Mouse (Mus musculus) limb, embryonic 14.5 days (tissue): ENCODE measurements at regions not wholly inside any gene's neighbourhood (a gene's known extent, or its start where the extent isn't known, plus 50 kb on each side); places are given as distances from the start of the nearest gene placed in this dataset.

Experiments used
- ATAC-seq: fragments of 200-750 bp; cut with Nextera tagmentation; 2 replicates; pipeline ENCODE4 v1.8.0; 2017; ENCODE audit warnings: low read depth, moderate number of reproducible peaks, moderate TSS enrichment; ENCODE audit not compliant: low FRiP score
- DNase-seq: peaks from one replicate; pipeline ENCODE4 v3.0.0-alpha.2; 2015; ENCODE audit warnings: low spot score
- H3K27ac ChIP-seq: fragments of 300-500 bp; sonication (generic); replicated peaks from 2 replicates; pipeline ENCODE4 v1.5.1; 2014; ENCODE audit warnings: low read depth, mild to moderate bottlenecking, low read length, moderate library complexity, mixed read lengths
- H3K27me3 ChIP-seq: fragments of 300-500 bp; sonication (generic); 2 replicates; pipeline ENCODE4 v1.6.1; 2014; ENCODE audit warnings: low read length, mixed read lengths; ENCODE audit not compliant: control insufficient read depth, insufficient read depth
- H3K36me3 ChIP-seq: fragments of 300-500 bp; sonication (generic); 2 replicates; pipeline ENCODE4 v1.6.1; 2014; ENCODE audit warnings: mild to moderate bottlenecking, low read length, moderate library complexity, mixed read lengths; ENCODE audit not compliant: control insufficient read depth, insufficient read depth
- H3K4me1 ChIP-seq: fragments of 300-500 bp; sonication (generic); 2 replicates; pipeline ENCODE4 v1.6.1; 2014; ENCODE audit warnings: antibody characterized with exemption, low read length, mixed read lengths; ENCODE audit not compliant: control insufficient read depth, insufficient read depth
- H3K4me2 ChIP-seq: fragments of 300-500 bp; sonication (generic); replicated peaks from 2 replicates; pipeline ENCODE4 v1.6.1; 2014; ENCODE audit warnings: low read depth, mild to moderate bottlenecking, low read length, moderate library complexity; ENCODE audit not compliant: severe bottlenecking
- H3K4me3 ChIP-seq: fragments of 300-500 bp; sonication (generic); replicated peaks from 2 replicates; pipeline ENCODE4 v1.5.1; 2014; ENCODE audit warnings: low read length
- H3K9ac ChIP-seq: fragments of 300-500 bp; sonication (generic); 2 replicates; pipeline ENCODE4 v1.6.1; 2014; ENCODE audit warnings: mild to moderate bottlenecking, low read depth, low read length, moderate library complexity; ENCODE audit not compliant: severe bottlenecking
- H3K9me3 ChIP-seq: fragments of 300-500 bp; sonication (generic); 2 replicates; pipeline ENCODE4 v1.6.1; 2016; ENCODE audit warnings: low read length; ENCODE audit not compliant: control insufficient read depth
- POLR2A ChIP-seq: fragments of 200-500 bp; IDR thresholded peaks from 2 replicates; pipeline ENCODE4 v1.8.0; 2012; ENCODE audit warnings: inconsistent platforms, mild to moderate bottlenecking, moderate library complexity, borderline replicate concordance; ENCODE audit not compliant: insufficient read depth, insufficient read length; ENCODE audit errors: extremely low read depth
- WGBS: fragments of 180-500 bp; shearing (Covaris S2); extraction: QIAGEN DNeasy Blood & Tissue Kit; methylation state at CpG from one replicate; pipeline ENCODE4 v1.1.7; 2014; 5-methylcytosine and 5-hydroxymethylcytosine counted together

DNA sequence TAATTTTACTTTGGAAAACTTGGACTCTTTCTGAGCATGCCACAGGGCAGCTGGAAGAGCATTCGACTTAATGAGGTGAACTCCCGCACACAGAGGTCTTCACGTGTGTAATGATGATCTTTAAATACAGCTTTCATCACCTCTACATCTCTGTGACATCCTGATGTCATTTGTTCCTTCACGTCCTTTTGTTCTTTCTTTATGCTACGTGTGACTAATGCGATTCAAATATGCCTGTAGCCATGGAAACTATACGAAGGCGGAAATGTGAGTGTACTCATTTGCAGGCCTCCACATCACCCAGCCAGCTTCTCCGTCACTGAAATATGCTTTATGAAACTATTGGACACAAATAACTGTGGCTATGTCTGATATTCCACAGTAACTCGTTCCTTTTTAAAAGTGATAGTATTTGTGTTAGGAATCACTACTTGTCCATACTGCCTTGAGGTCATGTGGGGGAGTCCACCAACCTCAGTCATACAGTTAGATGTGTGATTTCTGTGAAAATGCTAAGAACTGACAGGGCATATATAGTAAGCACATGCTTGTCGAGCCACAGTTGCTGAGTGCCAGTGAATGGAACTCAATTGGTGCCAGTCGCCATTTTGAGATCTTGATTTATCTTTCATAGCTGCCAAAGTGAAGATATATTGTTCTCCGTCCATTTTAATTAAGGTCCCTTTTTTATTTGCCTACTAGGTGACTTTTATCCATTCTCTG is 145.9 kb downstream of the Plk2 start:
- Histone ChIP-seq H3K36me3 (no peaks in the 10 kb centered on the region), H3K4me3 (no peak overlapping the region), H3K9ac (no peak overlapping the region), H3K4me1 (no peaks in the 10 kb centered on the region), H3K27ac (no peak overlapping the region), H3K27me3 (no peaks in the 10 kb centered on the region), H3K9me3 (no peaks in the 10 kb centered on the region), H3K4me2 (no peak overlapping the region)
- 84% methylated on average over 13 of the region's 13 CpGs for WGBS
- TF ChIP-seq POLR2A = no peak
- no peak for DNase-seq
- ATAC-seq = no peak

GRCm38 (mm10) chr13:110541288-110542148 is 146.7 kb downstream of the Plk2 start:
- no peaks in the 10 kb centered on the region for H3K4me1 ChIP-seq
- no peaks in the 10 kb centered on the region for H3K9me3 ChIP-seq
- ATAC-seq (no peak), DNase-seq (no peak)
- H3K4me3 ChIP-seq = no peak overlapping the region
- H3K27me3 ChIP-seq = no peaks in the 10 kb centered on the region
- no peak overlapping the region for H3K4me2 ChIP-seq
- H3K36me3 ChIP-seq = no peaks in the 10 kb centered on the region
- no peak for TF ChIP-seq POLR2A
- no peak overlapping the region for H3K27ac ChIP-seq
- 69% methylated on average over 5 of the region's 5 CpGs for WGBS
- no peak overlapping the region for H3K9ac ChIP-seq

- ATAC-seq (no peak), DNase-seq (no peak)
- no peak overlapping the region for H3K4me3 ChIP-seq
- no peak overlapping the region for H3K27ac ChIP-seq
- no peaks in the 10 kb centered on the region for H3K4me1 ChIP-seq
- no peak overlapping the region for H3K9ac ChIP-seq
- H3K27me3 ChIP-seq = no peaks in the 10 kb centered on the region
- no peak for TF ChIP-seq POLR2A
- H3K36me3 ChIP-seq = no peaks in the 10 kb centered on the region
- 89% methylated on average over 5 of the region's 5 CpGs for whole genome bisulfite sequencing
- H3K9me3 ChIP-seq = no peaks in the 10 kb centered on the region
- H3K4me2 ChIP-seq = no peak overlapping the region
Measured at GRCm38 (mm10) chr13:110542303-110543065, 147.6 kb downstream of the Plk2 start.

DNA sequence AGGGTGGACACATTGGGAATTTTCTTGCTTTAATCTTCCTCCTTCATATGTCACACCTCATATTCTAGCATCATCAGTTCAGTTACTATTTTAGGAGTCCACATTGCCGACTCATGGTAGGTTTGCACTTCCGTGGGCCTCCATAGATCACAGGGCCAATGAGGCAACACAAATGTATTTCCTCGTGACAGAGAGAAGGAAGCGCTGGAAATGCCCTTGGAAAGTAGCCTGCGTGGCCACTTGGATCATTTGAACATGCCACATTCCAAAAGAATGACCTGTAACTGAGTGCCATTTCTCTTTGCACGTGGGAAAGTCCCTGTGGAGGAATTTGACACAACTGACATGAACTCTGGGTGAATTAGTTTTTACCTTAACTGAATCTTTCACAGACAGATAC is 150.6 kb downstream of the Plk2 start:
- Histone ChIP-seq H3K9me3 (no peaks in the 10 kb centered on the region), H3K4me3 (no peak overlapping the region), H3K36me3 (no peaks in the 10 kb centered on the region), H3K27ac (no peak overlapping the region), H3K4me1 (no peaks in the 10 kb centered on the region), H3K27me3 (no peaks in the 10 kb centered on the region), H3K9ac (no peak overlapping the region), H3K4me2 (no peak overlapping the region)
- no peak for TF ChIP-seq POLR2A
- 71% methylated on average over 6 of the region's 6 CpGs for WGBS
- no peak for ATAC-seq
- no peak for DNase-seq
